ENCODE assay signal across 8 mouse cellular contexts in the genomic region with DNA sequence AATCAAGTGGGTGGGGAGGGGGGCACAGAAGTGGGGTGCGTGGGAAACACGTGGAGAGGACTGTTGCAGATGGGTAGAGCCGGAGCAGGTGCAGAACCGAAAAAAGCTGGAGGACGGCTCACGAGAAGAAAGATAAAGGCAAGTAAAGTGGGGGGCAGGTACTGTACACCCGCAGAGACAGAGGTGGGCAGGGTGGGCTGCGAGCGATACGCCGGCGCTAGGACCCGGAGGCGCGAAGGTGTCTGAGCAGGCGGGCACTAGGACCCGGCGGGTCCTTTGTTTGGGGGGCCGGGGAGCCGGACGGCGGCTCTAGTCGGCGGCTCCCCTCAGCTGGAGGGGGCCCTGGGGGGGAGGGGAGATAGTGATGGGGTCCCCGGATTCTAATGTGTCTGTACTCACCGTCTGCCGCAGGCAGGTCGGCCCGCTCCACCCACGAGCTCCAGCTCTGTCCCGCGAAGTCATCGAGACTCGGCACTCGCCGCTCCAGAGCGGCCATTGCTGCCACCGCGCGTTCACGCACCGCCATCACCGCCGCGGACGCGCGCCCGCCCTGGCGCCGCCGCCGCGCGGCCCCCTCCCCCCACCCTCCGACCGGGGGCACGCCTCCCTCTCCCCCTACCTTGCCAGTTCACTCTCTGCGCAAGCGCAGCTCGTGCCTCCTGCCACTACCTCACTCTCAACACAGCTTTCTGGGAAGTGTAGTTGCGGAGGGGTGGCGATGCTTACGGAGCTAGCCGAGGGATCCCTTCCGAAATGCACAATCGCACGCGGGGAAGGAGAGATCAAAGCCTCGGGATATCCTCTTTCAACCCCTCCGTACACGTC. TPM values are rescaled to one million over a fixed set of nuclear protein-coding genes. Genes with fewer than 3 reads are reported as not detected.
DNase-seq lines count a peak whose midpoint lies in the region; ATAC-seq and TF ChIP-seq lines count a peak whose summit lies in the region.

No protein-coding gene starts in this region.

- H3K9ac ChIP-seq in heart, embryonic 11.5 days (ENCODE audit: low read depth, low read length) = peak overlapping the region; percentile 95
- H3K9ac ChIP-seq in kidney, embryonic 16.5 days (replicated peaks; ENCODE audit: low read length) = peak overlapping the region; percentile 80
- peak overlapping the region; percentile 88 for H3K9ac ChIP-seq in liver, adult 2 months (ENCODE audit: low read depth, low read length)

- H3K27ac ChIP-seq in heart, embryonic 11.5 days (ENCODE audit: low read depth, low read length) = peak overlapping the region; percentile 86
- H3K27ac ChIP-seq in kidney, embryonic 16.5 days (ENCODE audit: low read length) = peak overlapping the region; percentile 89
- H3K27ac ChIP-seq in liver, adult 2 months (replicated peaks; ENCODE audit: insufficient read depth, low read depth, low read length) = peak overlapping the region; percentile 58

- DNase-seq in brain, embryonic 14.5 days (ENCODE audit: low read depth) = peak; percentile 99
- peak; percentile 86 for DNase-seq in liver, adult 2 months (ENCODE audit: extremely low read depth, low read depth, low spot score)
- DNase-seq in splenic B cell, adult 2 months (ENCODE audit: low read depth, low spot score) = peak; percentile 97

- peak overlapping the region; percentile 85 for H3K4me2 ChIP-seq in heart, embryonic 11.5 days
- H3K4me2 ChIP-seq in kidney, embryonic 16.5 days (replicated peaks; ENCODE audit: low read depth, low read length) = peak overlapping the region; percentile 79
- H3K4me2 ChIP-seq in myocyte (ENCODE audit: low read depth) = peak overlapping the region; percentile 92

- H3K79me2 ChIP-seq in C2C12 (ENCODE audit: control insufficient read depth, insufficient read depth) = peaks cover 23% of the 10 kb centered on the region
- no peaks in the 10 kb centered on the region; the same call in 1 of the 2 replicates for H3K79me2 ChIP-seq in liver, adult 2 months (ENCODE audit: control insufficient read depth, insufficient read depth, low read length)
- peaks cover 6% of the 10 kb centered on the region for H3K79me2 ChIP-seq in myocyte (ENCODE audit: control insufficient read depth, insufficient read depth)

- under 1% methylated on average over 59 of the region's 72 CpGs for WGBS in heart, embryonic 11.5 days (ENCODE audit: insufficient replicate concordance)
- WGBS in kidney, embryonic 16.5 days = under 1% methylated on average over 64 of the region's 72 CpGs
- WGBS in liver, adult 2 months = 1% methylated on average over 68 of the region's 72 CpGs

- H3K27me3 ChIP-seq in C2C12 (ENCODE audit: control insufficient read depth, insufficient read depth, insufficient read length) (peaks cover 9% of the 10 kb centered on the region), myocyte (ENCODE audit: control insufficient read depth, insufficient read depth, insufficient read length) (no peaks in the 10 kb centered on the region)
- H3K27me3 ChIP-seq in erythroblast, embryonic 14.5 days (ENCODE audit: control insufficient read depth) = peaks cover 29% of the 10 kb centered on the region
- H3K27me3 ChIP-seq in heart, embryonic 11.5 days (ENCODE audit: control insufficient read depth, insufficient read depth, low read length) = no peaks in the 10 kb centered on the region
- no peaks in the 10 kb centered on the region for H3K27me3 ChIP-seq in kidney, embryonic 16.5 days (ENCODE audit: insufficient read depth, low read length)
- no peaks in the 10 kb centered on the region for H3K27me3 ChIP-seq in liver, adult 2 months (ENCODE audit: control insufficient read depth, insufficient read depth, low read length)
- no peaks in the 10 kb centered on the region for H3K27me3 ChIP-seq in splenic B cell, adult 2 months (ENCODE audit: control insufficient read depth, insufficient read depth, low read length, poor library complexity, severe bottlenecking)

- H3K36me3 ChIP-seq in C2C12 (ENCODE audit: control insufficient read depth, insufficient read depth) (peaks cover 5% of the 10 kb centered on the region), myocyte (ENCODE audit: control insufficient read depth, insufficient read depth) (peaks cover 6% of the 10 kb centered on the region)
- H3K36me3 ChIP-seq in erythroblast, embryonic 14.5 days (ENCODE audit: control insufficient read depth) = peaks cover 22% of the 10 kb centered on the region
- peaks cover 10% of the 10 kb centered on the region for H3K36me3 ChIP-seq in heart, embryonic 11.5 days (ENCODE audit: control insufficient read depth, insufficient read depth, low read length)
- H3K36me3 ChIP-seq in kidney, embryonic 16.5 days (ENCODE audit: insufficient read depth, low read length) = peaks cover 20% of the 10 kb centered on the region; the same call in 1 of the 2 replicates
- no peaks in the 10 kb centered on the region for H3K36me3 ChIP-seq in liver, adult 2 months (ENCODE audit: control insufficient read depth, insufficient read depth, low read length)
- peaks cover 2% of the 10 kb centered on the region for H3K36me3 ChIP-seq in splenic B cell, adult 2 months (ENCODE audit: control insufficient read depth, insufficient read depth, low read length, poor library complexity, severe bottlenecking)

- ATAC-seq in heart, embryonic 11.5 days (replicated peaks; ENCODE audit: insufficient number of reproducible peaks, low FRiP score, low TSS enrichment) = peak; percentile 94
- ATAC-seq in kidney, embryonic 16.5 days (ENCODE audit: low FRiP score, low TSS enrichment) = peak; percentile 95

- H3K79me3 ChIP-seq in C2C12 (ENCODE audit: low read depth) = peaks cover 6% of the 10 kb centered on the region

- H3K4me1 ChIP-seq in erythroblast, embryonic 14.5 days (ENCODE audit: control insufficient read depth) = peaks cover 26% of the 10 kb centered on the region
- H3K4me1 ChIP-seq in heart, embryonic 11.5 days (ENCODE audit: control insufficient read depth, insufficient read depth, low read length) = peaks cover 10% of the 10 kb centered on the region; the same call in 1 of the 2 replicates
- H3K4me1 ChIP-seq in kidney, embryonic 16.5 days (ENCODE audit: insufficient read depth, low read length) = peaks cover 23% of the 10 kb centered on the region
- peaks cover 4% of the 10 kb centered on the region; the same call in 1 of the 2 replicates for H3K4me1 ChIP-seq in liver, adult 2 months (ENCODE audit: control insufficient read depth, insufficient read depth, low read length)

- H3K4me3 ChIP-seq in C2C12 (ENCODE audit: insufficient read depth, poor library complexity, severe bottlenecking) = peak overlapping the region; percentile 59
- peak overlapping the region; percentile 89 for H3K4me3 ChIP-seq in erythroblast, embryonic 14.5 days (replicated peaks)
- peak overlapping the region; percentile 72 for H3K4me3 ChIP-seq in heart, embryonic 11.5 days (ENCODE audit: low read depth, low read length)
- H3K4me3 ChIP-seq in kidney, embryonic 16.5 days (ENCODE audit: low read length) = peak overlapping the region; percentile 56
- H3K4me3 ChIP-seq in liver, adult 2 months (ENCODE audit: insufficient read depth, low read depth, low read length) = peak overlapping the region; percentile 89
- H3K4me3 ChIP-seq in myocyte = peak overlapping the region; percentile 84

- H3K9me3 ChIP-seq in erythroblast, embryonic 14.5 days (ENCODE audit: control insufficient read depth, low read length) = no peaks in the 10 kb centered on the region
- H3K9me3 ChIP-seq in heart, embryonic 11.5 days (replicated peaks; ENCODE audit: control insufficient read depth, low read length) = no peaks in the 10 kb centered on the region
- no peaks in the 10 kb centered on the region for H3K9me3 ChIP-seq in kidney, embryonic 16.5 days (ENCODE audit: low read length)

- H3ac ChIP-seq in C2C12 (ENCODE audit: control insufficient read depth, insufficient read length, low read depth) = peak overlapping the region; percentile 80
- H3ac ChIP-seq in myocyte (ENCODE audit: control insufficient read depth, insufficient read length) = peak overlapping the region; percentile 35

- no peak for TF ChIP-seq CTCF in C2C12 (IDR thresholded peaks at IDR 0.05; ENCODE audit: control insufficient read depth, insufficient read depth, insufficient read length)
- no peak for TF ChIP-seq CTCF in brain, embryonic 14.5 days (IDR thresholded peaks at IDR 0.05; ENCODE audit: borderline replicate concordance, extremely low read depth, insufficient read depth, insufficient read length)
- no peak for TF ChIP-seq CTCF in liver, adult 2 months (IDR thresholded peaks at IDR 0.05; ENCODE audit: low read depth, low read length)

- TF ChIP-seq POLR2A in brain, embryonic 14.5 days (IDR thresholded peaks at IDR 0.05; ENCODE audit: borderline replicate concordance, extremely low read depth, insufficient read depth, insufficient read length, poor library complexity, severe bottlenecking) = peak; percentile 84
- peak; percentile 25 for TF ChIP-seq POLR2A in liver, adult 2 months (IDR thresholded peaks at IDR 0.05; ENCODE audit: extremely low read depth, insufficient read depth, low read length)
- peak; percentile 87 for TF ChIP-seq POLR2A in myocyte (IDR thresholded peaks at IDR 0.05; ENCODE audit: insufficient read length, low read depth)

RNA-seq across cellular contexts. Expression of gene Atxn7l2, which starts 0.6 kb away (rescaled TPM):
- 6.8 TPM for polyA plus RNA-seq in C2C12 (2012; fragmentation: generic; extraction: Trizol)
- 50.1 and 55.9 TPM in 2 replicates for polyA plus RNA-seq in brain, embryonic 14.5 days (2012; rRNA removed)
- 0.55 and 0.90 TPM in 2 replicates for polyA plus RNA-seq in erythroblast, embryonic 14.5 days (2012)
- 7.1 and 8.4 TPM in 2 replicates for polyA plus RNA-seq in heart, embryonic 11.5 days (2014; fragmentation: Nextera tagmentation; extraction: Ambion mirVana)
- 18.7 and 22.2 TPM in 2 replicates for polyA plus RNA-seq in kidney, embryonic 16.5 days (2015; fragmentation: Nextera tagmentation; extraction: Ambion mirVana)
- 0.28 and 0.34 TPM in 2 replicates for total RNA-seq in liver, adult 2 months (2014; rRNA removed)
- 1.7 and 2.0 TPM in 2 replicates for polyA plus RNA-seq in liver, adult 2 months (2012; rRNA removed)
- polyA plus RNA-seq in myocyte (2012; fragmentation: generic; extraction: Trizol) = 2.7 TPM

RNA-seq across cellular contexts. Expression of gene Cyb561d1, which starts 9.1 kb away (rescaled TPM):
- polyA plus RNA-seq in C2C12 (2012; fragmentation: generic; extraction: Trizol) = 1.7 TPM
- polyA plus RNA-seq in brain, embryonic 14.5 days (2012; rRNA removed) = 8.4 and 8.7 TPM in 2 replicates
- 0.33 and 0.34 TPM in 2 replicates for polyA plus RNA-seq in erythroblast, embryonic 14.5 days (2012)
- 1.7 and 2.0 TPM in 2 replicates for polyA plus RNA-seq in heart, embryonic 11.5 days (2014; fragmentation: Nextera tagmentation; extraction: Ambion mirVana)
- 3.4 and 3.9 TPM in 2 replicates for polyA plus RNA-seq in kidney, embryonic 16.5 days (2015; fragmentation: Nextera tagmentation; extraction: Ambion mirVana)
- 2.1 and 2.4 TPM in 2 replicates for total RNA-seq in liver, adult 2 months (2014; rRNA removed)
- polyA plus RNA-seq in liver, adult 2 months (2012; rRNA removed) = 3.8 and 4.1 TPM in 2 replicates
- polyA plus RNA-seq in myocyte (2012; fragmentation: generic; extraction: Trizol) = 3.2 TPM

RNA-seq across cellular contexts. Expression of gene Sypl2, which starts 16.3 kb away (rescaled TPM):
- polyA plus RNA-seq in C2C12 (2012; fragmentation: generic; extraction: Trizol) (not detected), myocyte (2012; fragmentation: generic; extraction: Trizol) (0.28 TPM)
- polyA plus RNA-seq in brain, embryonic 14.5 days (2012; rRNA removed) = 1.0 and 2.8 TPM in 2 replicates
- polyA plus RNA-seq in erythroblast, embryonic 14.5 days (2012) = not detected in 2 replicates
- 1.0 and 1.1 TPM in 2 replicates for polyA plus RNA-seq in heart, embryonic 11.5 days (2014; fragmentation: Nextera tagmentation; extraction: Ambion mirVana)
- 3.7 and 5.0 TPM in 2 replicates for polyA plus RNA-seq in kidney, embryonic 16.5 days (2015; fragmentation: Nextera tagmentation; extraction: Ambion mirVana)
- 0.09 TPM in 1 of 2 replicates, not detected in the other for total RNA-seq in liver, adult 2 months (2014; rRNA removed)
- 0.06 and 0.09 TPM in 2 replicates for polyA plus RNA-seq in liver, adult 2 months (2012; rRNA removed)

RNA-seq across cellular contexts. Expression of gene Amigo1, which starts 24.0 kb away (rescaled TPM):
- polyA plus RNA-seq in C2C12 (2012; fragmentation: generic; extraction: Trizol) (1.9 TPM), myocyte (2012; fragmentation: generic; extraction: Trizol) (3.3 TPM)
- polyA plus RNA-seq in brain, embryonic 14.5 days (2012; rRNA removed) = 19.5 and 25.0 TPM in 2 replicates
- polyA plus RNA-seq in erythroblast, embryonic 14.5 days (2012) = 0.01 TPM in 1 of 2 replicates, not detected in the other
- 1.3 and 1.9 TPM in 2 replicates for polyA plus RNA-seq in heart, embryonic 11.5 days (2014; fragmentation: Nextera tagmentation; extraction: Ambion mirVana)
- polyA plus RNA-seq in kidney, embryonic 16.5 days (2015; fragmentation: Nextera tagmentation; extraction: Ambion mirVana) = 5.4 and 5.8 TPM in 2 replicates
- total RNA-seq in liver, adult 2 months (2014; rRNA removed) = 2.7 and 3.8 TPM in 2 replicates
- 9.3 and 15.1 TPM in 2 replicates for polyA plus RNA-seq in liver, adult 2 months (2012; rRNA removed)

RNA-seq across cellular contexts. Expression of gene Psma5, which starts 46.6 kb away (rescaled TPM):
- polyA plus RNA-seq in C2C12 (2012; fragmentation: generic; extraction: Trizol) (289 TPM), myocyte (2012; fragmentation: generic; extraction: Trizol) (191 TPM)
- polyA plus RNA-seq in brain, embryonic 14.5 days (2012; rRNA removed) = 135 and 166 TPM in 2 replicates
- 0.21 and 0.71 TPM in 2 replicates for polyA plus RNA-seq in erythroblast, embryonic 14.5 days (2012)
- polyA plus RNA-seq in heart, embryonic 11.5 days (2014; fragmentation: Nextera tagmentation; extraction: Ambion mirVana) = 242 TPM in 2 replicates
- polyA plus RNA-seq in kidney, embryonic 16.5 days (2015; fragmentation: Nextera tagmentation; extraction: Ambion mirVana) = 282 and 321 TPM in 2 replicates
- 85.9 and 86.7 TPM in 2 replicates for total RNA-seq in liver, adult 2 months (2014; rRNA removed)
- polyA plus RNA-seq in liver, adult 2 months (2012; rRNA removed) = 40.5 and 46.4 TPM in 2 replicates

Comparison
In these comparisons a context has a peak if more than half of its experiments do, and no peak if none do; other contexts are left out.
1. Peak in every context shown above with its lines: DNase-seq, ATAC-seq, H3K4me3 ChIP-seq and H3K27ac ChIP-seq.
2. POLR2A ChIP-seq: peak in every context shown above with its lines; median percentile 87 in myocyte; 84 in brain, embryonic 14.5 days; 25 in liver, adult 2 months.